Mouse (Mus musculus): ENCODE measurements around the gene Trmu. TPM values are rescaled to one million over a fixed set of nuclear protein-coding genes. Genes with fewer than 3 reads are reported as not detected.
A peak's percentile ranks its signal among the peaks of the same experiment; 100 is the strongest.

Gene Trmu
- total and polyA plus RNA-seq, 2 experiments = 10.1 to 17.0 TPM

GRCm38 (mm10) chr15:85885606-85886005 lies 6.5 kb downstream of the Trmu start:
- no peak for DNase-seq (ENCODE audit: extremely low read depth, low read depth, low spot score)
- H3K9ac ChIP-seq (ENCODE audit: low read depth, low read length) = no peak overlapping the region
- no peaks in the 10 kb centered on the region for H3K79me2 ChIP-seq (ENCODE audit: control insufficient read depth, insufficient read depth, low read length)
- no peak overlapping the region for H3K27ac ChIP-seq (replicated peaks; ENCODE audit: insufficient read depth, low read depth, low read length)
- H3K4me3 ChIP-seq (ENCODE audit: insufficient read depth, low read depth, low read length) = no peak overlapping the region
- H3K27me3 ChIP-seq (ENCODE audit: control insufficient read depth, insufficient read depth, low read length) = no peaks in the 10 kb centered on the region
- TF ChIP-seq POLR2A (IDR thresholded peaks at IDR 0.05; ENCODE audit: extremely low read depth, insufficient read depth, low read length) (no peak), CTCF (IDR thresholded peaks at IDR 0.05; ENCODE audit: low read depth, low read length) (no peak)
- peaks cover 23% of the 10 kb centered on the region for H3K36me3 ChIP-seq (ENCODE audit: control insufficient read depth, insufficient read depth, low read length)
- no peaks in the 10 kb centered on the region for H3K4me1 ChIP-seq (ENCODE audit: control insufficient read depth, insufficient read depth, low read length)
- 90% methylated on average over 5 of the region's 5 CpGs for WGBS

- peaks cover 31% of the 10 kb centered on the region for H3K36me3 ChIP-seq (ENCODE audit: control insufficient read depth, insufficient read depth, low read length)
- no peaks in the 10 kb centered on the region for H3K27me3 ChIP-seq (ENCODE audit: control insufficient read depth, insufficient read depth, low read length)
- H3K27ac ChIP-seq (replicated peaks; ENCODE audit: insufficient read depth, low read depth, low read length) = no peak overlapping the region
- H3K79me2 ChIP-seq (ENCODE audit: control insufficient read depth, insufficient read depth, low read length) = no peaks in the 10 kb centered on the region
- WGBS = 91% methylated on average over 4 of the region's 4 CpGs
- DNase-seq (ENCODE audit: extremely low read depth, low read depth, low spot score) = no peak
- H3K4me1 ChIP-seq (ENCODE audit: control insufficient read depth, insufficient read depth, low read length) = no peaks in the 10 kb centered on the region
- H3K4me3 ChIP-seq (ENCODE audit: insufficient read depth, low read depth, low read length) = no peak overlapping the region
- TF ChIP-seq CTCF (IDR thresholded peaks at IDR 0.05; ENCODE audit: low read depth, low read length) = no peak
- no peak for TF ChIP-seq POLR2A (IDR thresholded peaks at IDR 0.05; ENCODE audit: extremely low read depth, insufficient read depth, low read length)
- H3K9ac ChIP-seq (ENCODE audit: low read depth, low read length) = no peak overlapping the region
Measured at GRCm38 (mm10) chr15:85889235-85889634, 10.1 kb downstream of the Trmu start.

GRCm38 (mm10) chr15:85891971-85892370 lies 12.9 kb downstream of the Trmu start:
- no peaks in the 10 kb centered on the region for H3K79me2 ChIP-seq (ENCODE audit: control insufficient read depth, insufficient read depth, low read length)
- 88% methylated on average over 10 of the region's 10 CpGs for WGBS
- no peak overlapping the region for H3K27ac ChIP-seq (replicated peaks; ENCODE audit: insufficient read depth, low read depth, low read length)
- no peak for DNase-seq (ENCODE audit: extremely low read depth, low read depth, low spot score)
- TF ChIP-seq CTCF (IDR thresholded peaks at IDR 0.05; ENCODE audit: low read depth, low read length) (no peak), POLR2A (IDR thresholded peaks at IDR 0.05; ENCODE audit: extremely low read depth, insufficient read depth, low read length) (no peak)
- H3K36me3 ChIP-seq (ENCODE audit: control insufficient read depth, insufficient read depth, low read length) = peaks cover 18% of the 10 kb centered on the region
- H3K4me1 ChIP-seq (ENCODE audit: control insufficient read depth, insufficient read depth, low read length) = no peaks in the 10 kb centered on the region
- no peaks in the 10 kb centered on the region for H3K27me3 ChIP-seq (ENCODE audit: control insufficient read depth, insufficient read depth, low read length)
- no peak overlapping the region for H3K4me3 ChIP-seq (ENCODE audit: insufficient read depth, low read depth, low read length)
- H3K9ac ChIP-seq (ENCODE audit: low read depth, low read length) = no peak overlapping the region

GRCm38 (mm10) chr15:85892498-85893118 lies 13.5 kb downstream of the Trmu start:
- DNase-seq (ENCODE audit: extremely low read depth, low read depth, low spot score) = no peak
- H3K27ac ChIP-seq (replicated peaks; ENCODE audit: insufficient read depth, low read depth, low read length) = no peak overlapping the region
- WGBS = 92% methylated on average over 13 of the region's 13 CpGs
- H3K9ac ChIP-seq (ENCODE audit: low read depth, low read length) = no peak overlapping the region
- H3K79me2 ChIP-seq (ENCODE audit: control insufficient read depth, insufficient read depth, low read length) = no peaks in the 10 kb centered on the region
- no peak for TF ChIP-seq POLR2A (IDR thresholded peaks at IDR 0.05; ENCODE audit: extremely low read depth, insufficient read depth, low read length)
- TF ChIP-seq CTCF (IDR thresholded peaks at IDR 0.05; ENCODE audit: low read depth, low read length) = no peak
- no peaks in the 10 kb centered on the region for H3K27me3 ChIP-seq (ENCODE audit: control insufficient read depth, insufficient read depth, low read length)
- no peaks in the 10 kb centered on the region for H3K4me1 ChIP-seq (ENCODE audit: control insufficient read depth, insufficient read depth, low read length)
- peaks cover 18% of the 10 kb centered on the region for H3K36me3 ChIP-seq (ENCODE audit: control insufficient read depth, insufficient read depth, low read length)
- no peak overlapping the region for H3K4me3 ChIP-seq (ENCODE audit: insufficient read depth, low read depth, low read length)

GRCm38 (mm10) chr15:85893871-85894270 lies 14.8 kb downstream of the Trmu start:
- H3K36me3 ChIP-seq (ENCODE audit: control insufficient read depth, insufficient read depth, low read length) = peaks cover 14% of the 10 kb centered on the region
- H3K27me3 ChIP-seq (ENCODE audit: control insufficient read depth, insufficient read depth, low read length) = no peaks in the 10 kb centered on the region
- no peak overlapping the region for H3K9ac ChIP-seq (ENCODE audit: low read depth, low read length)
- peak; percentile 27 for DNase-seq (ENCODE audit: extremely low read depth, low read depth, low spot score)
- no peaks in the 10 kb centered on the region for H3K4me1 ChIP-seq (ENCODE audit: control insufficient read depth, insufficient read depth, low read length)
- 61% methylated on average over 7 of the region's 7 CpGs for WGBS
- H3K4me3 ChIP-seq (ENCODE audit: insufficient read depth, low read depth, low read length) = no peak overlapping the region
- H3K27ac ChIP-seq (replicated peaks; ENCODE audit: insufficient read depth, low read depth, low read length) = no peak overlapping the region
- no peaks in the 10 kb centered on the region for H3K79me2 ChIP-seq (ENCODE audit: control insufficient read depth, insufficient read depth, low read length)
- no peak for TF ChIP-seq POLR2A (IDR thresholded peaks at IDR 0.05; ENCODE audit: extremely low read depth, insufficient read depth, low read length)
- TF ChIP-seq CTCF (IDR thresholded peaks at IDR 0.05; ENCODE audit: low read depth, low read length) = no peak

- Histone ChIP-seq H3K27me3 (ENCODE audit: control insufficient read depth, insufficient read depth, low read length) (no peaks in the 10 kb centered on the region), H3K9ac (ENCODE audit: low read depth, low read length) (no peak overlapping the region), H3K27ac (replicated peaks; ENCODE audit: insufficient read depth, low read depth, low read length) (no peak overlapping the region), H3K79me2 (ENCODE audit: control insufficient read depth, insufficient read depth, low read length) (no peaks in the 10 kb centered on the region), H3K4me3 (ENCODE audit: insufficient read depth, low read depth, low read length) (no peak overlapping the region), H3K4me1 (ENCODE audit: control insufficient read depth, insufficient read depth, low read length) (no peaks in the 10 kb centered on the region), H3K36me3 (ENCODE audit: control insufficient read depth, insufficient read depth, low read length) (peaks cover 7% of the 10 kb centered on the region; the same call in 1 of the 2 replicates)
- peak; percentile 55 for DNase-seq (ENCODE audit: extremely low read depth, low read depth, low spot score)
- 37% methylated on average over 8 of the region's 8 CpGs for WGBS
- TF ChIP-seq CTCF (IDR thresholded peaks at IDR 0.05; ENCODE audit: low read depth, low read length) (peak; percentile 88), POLR2A (IDR thresholded peaks at IDR 0.05; ENCODE audit: extremely low read depth, insufficient read depth, low read length) (no peak)
Measured at GRCm38 (mm10) chr15:85896284-85896683, 17.2 kb downstream of the Trmu start.

Data from liver, adult 2 months (tissue).